19 mouse cellular contexts compared by ENCODE assay signal in genomic region chr14:71893361-71893760, GRCm38 (mm10).
DNase-seq lines count a peak whose midpoint lies in the region; ATAC-seq and TF ChIP-seq lines count a peak whose summit lies in the region.
"Had no signal": no experiment of that assay in that cellular context is flagged by ENCODE, and none has a peak within 500 bp of the region (broad histone marks: within the 10 kb centered on the region; RNA-seq: fewer than 3 reads in every experiment).

No protein-coding gene starts in this region.

- H3K27me3 ChIP-seq in lung, embryonic 14.5 days (ENCODE audit: insufficient read depth, low read length) = no peaks in the 10 kb centered on the region
- H3K27me3 ChIP-seq: forebrain, embryonic 13.5 days; heart, embryonic 13.5 days; limb, embryonic 15.5 days had no signal

- DNase-seq in lung, embryonic 14.5 days = peak; percentile 79
- no peak for DNase-seq in lung, postnatal 25 days (ENCODE audit: low spot score)
- peak; percentile 28 for DNase-seq in R1 (ENCODE audit: low read depth, low spot score)
- peak; percentile 20 for DNase-seq in embryo, embryonic 11.5 days (ENCODE audit: low read depth, low spot score)
- DNase-seq in gastrocnemius, adult 2 months = no peak
- DNase-seq in adrenal gland, adult 8-10 months = no peak
- DNase-seq in cerebellum, adult 11-12 months = no peak
- DNase-seq: cerebellum, postnatal 25 days; heart, postnatal 36 days; kidney, adult 18-20 months; kidney, postnatal 25 days; lung, postnatal 4 days; right cerebral cortex, postnatal 4 days; thymus, postnatal 4 days had no signal

- H3K36me3 ChIP-seq in lung, embryonic 14.5 days (ENCODE audit: insufficient read depth) = no peaks in the 10 kb centered on the region
- H3K36me3 ChIP-seq: heart, embryonic 13.5 days; limb, embryonic 15.5 days had no signal

- H3K4me3 ChIP-seq in lung, embryonic 14.5 days (ENCODE audit: low read depth, low read length) = no peak overlapping the region
- no peak overlapping the region for H3K4me3 ChIP-seq in gastrocnemius, adult 2 months
- H3K4me3 ChIP-seq: forebrain, embryonic 13.5 days; heart, embryonic 13.5 days; limb, embryonic 15.5 days had no signal

- no peak overlapping the region for H3K9ac ChIP-seq in lung, embryonic 14.5 days
- H3K9ac ChIP-seq: forebrain, embryonic 13.5 days; heart, embryonic 13.5 days; limb, embryonic 15.5 days had no signal

- no peak for TF ChIP-seq CTCF in lung, embryonic 14.5 days (IDR thresholded peaks at IDR 0.05; ENCODE audit: low read depth)
- TF ChIP-seq CTCF in gastrocnemius, adult 2 months (IDR thresholded peaks at IDR 0.05) = no peak

- H3K4me2 ChIP-seq in lung, embryonic 14.5 days = no peak overlapping the region
- H3K4me2 ChIP-seq: forebrain, embryonic 13.5 days; heart, embryonic 13.5 days; limb, embryonic 15.5 days; midbrain, embryonic 11.5 days had no signal

- H3K9me3 ChIP-seq in lung, embryonic 14.5 days (ENCODE audit: low read depth, low read length) = no peaks in the 10 kb centered on the region
- H3K9me3 ChIP-seq: forebrain, embryonic 13.5 days; heart, embryonic 13.5 days; limb, embryonic 15.5 days had no signal

- WGBS in lung, embryonic 14.5 days = 67% methylated on average over 1 of the region's 1 CpGs

- no peaks in the 10 kb centered on the region for H3K4me1 ChIP-seq in lung, embryonic 14.5 days (ENCODE audit: insufficient read depth)
- H3K4me1 ChIP-seq: forebrain, embryonic 13.5 days; heart, embryonic 13.5 days; limb, embryonic 15.5 days had no signal

- intact Hi-C loops in gastrocnemius, adult 2 months (cut with DNase I) = no loop called here

- no peak overlapping the region for H3K27ac ChIP-seq in lung, embryonic 14.5 days (ENCODE audit: low read depth)
- no peak overlapping the region for H3K27ac ChIP-seq in gastrocnemius, adult 2 months
- H3K27ac ChIP-seq: forebrain, embryonic 13.5 days; heart, embryonic 13.5 days; hindbrain, postnatal 0 days; limb, embryonic 15.5 days had no signal

- no peak for ATAC-seq in lung, embryonic 14.5 days (ENCODE audit: insufficient read depth)
- ATAC-seq: forebrain, embryonic 13.5 days; hindbrain, postnatal 0 days had no signal

Comparison
In these comparisons a context has a peak if more than half of its experiments do, and no peak if none do; other contexts are left out.
1. DNase-seq: peak in lung, embryonic 14.5 days (single experiment), R1 (single experiment) and embryo, embryonic 11.5 days (single experiment); none in lung, postnatal 25 days (single experiment), gastrocnemius, adult 2 months (single experiment), adrenal gland, adult 8-10 months (single experiment) and cerebellum, adult 11-12 months (single experiment).